Mouse (Mus musculus) G1E-ER4 (cell line): ENCODE results near the gene Mon2. TPM values are rescaled to one million over a fixed set of nuclear protein-coding genes. Genes with fewer than 3 reads are reported as not detected.

Source experiments
- GATA1 ChIP-seq: IDR thresholded peaks from one replicate; pipeline ENCODE4 v1.8.0; 2012; ENCODE audit warnings: low read length, inconsistent platforms
- polyA plus RNA-seq: library from polyadenylated mRNA; stranded (reverse); fragments of >175 nt; gene quantifications from 2 replicates; pipeline ENCODE4 v1.2.3, GENCODE M21; 2012

The Mon2 gene
- polyA plus RNA-seq, 1 experiment = 8.3 TPM

DNA sequence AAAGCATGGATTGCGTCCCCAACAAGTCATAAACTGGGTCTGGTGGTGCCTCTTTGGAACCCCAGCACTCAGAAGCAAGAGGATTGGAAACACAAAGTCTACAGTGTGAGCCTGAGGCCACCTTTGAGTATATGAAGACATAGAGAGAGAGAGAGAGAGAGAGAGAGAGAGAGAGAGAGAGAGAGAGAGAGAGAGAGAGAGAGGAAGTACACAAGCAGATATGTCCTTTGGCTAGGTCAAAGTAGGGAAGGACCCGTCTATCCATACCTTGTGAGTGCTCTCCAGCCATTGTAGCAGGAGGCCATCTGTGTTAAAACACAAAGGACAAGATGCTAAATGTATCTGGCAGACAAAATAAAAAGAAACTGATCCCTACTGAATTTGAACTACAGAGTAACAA, 118.4 kb downstream of the Mon2 start:
- no peak for TF ChIP-seq GATA1

DNA sequence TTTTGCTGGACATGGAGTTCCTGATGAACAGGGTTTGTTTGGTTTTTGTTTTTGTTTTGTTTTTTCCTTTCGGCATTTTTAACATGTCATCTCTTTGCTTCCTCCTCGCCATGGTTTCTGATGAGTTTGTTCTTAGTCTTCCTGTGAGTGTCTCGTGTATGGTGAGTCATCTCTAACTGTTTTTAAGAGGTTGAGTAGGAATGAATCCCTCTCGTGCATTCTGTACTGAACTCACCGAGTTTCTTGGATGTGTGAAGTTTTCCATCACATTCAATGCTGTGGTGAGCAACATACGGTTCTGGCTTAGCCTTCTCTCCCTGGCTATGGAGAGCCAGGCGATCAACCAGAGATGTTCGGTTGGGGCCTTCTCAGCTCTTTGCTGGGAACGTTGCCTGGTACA, 122.7 kb downstream of the Mon2 start:
- no peak for TF ChIP-seq GATA1

DNA sequence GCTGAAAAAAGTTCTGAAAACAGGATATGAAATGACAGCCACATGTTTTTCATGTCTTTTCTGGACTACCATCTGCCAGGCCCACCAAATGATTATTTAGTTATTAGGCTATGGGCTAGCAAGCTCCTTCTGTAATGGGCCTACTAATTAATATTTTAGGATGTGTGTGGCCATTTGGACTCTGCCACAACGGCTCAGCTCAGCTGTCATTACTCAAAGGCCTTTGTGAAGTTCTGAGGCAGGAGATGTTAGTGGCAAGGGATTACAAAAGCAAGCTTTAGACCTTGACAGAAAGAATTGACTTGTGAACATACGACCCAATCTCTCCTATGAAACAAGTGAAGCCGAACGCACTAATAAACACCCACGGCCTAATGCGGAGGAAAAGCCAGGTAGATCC, 125.3 kb downstream of the Mon2 start:
- no peak for TF ChIP-seq GATA1

GRCm38 (mm10) chr10:122944888-122945287, 131.4 kb downstream of the Mon2 start:
- no peak for TF ChIP-seq GATA1

- TF ChIP-seq GATA1 = no peak
Measured at GRCm38 (mm10) chr10:122943824-122944223, 132.5 kb downstream of the Mon2 start.

GRCm38 (mm10) chr10:122942771-122943170, 133.5 kb downstream of the Mon2 start:
- no peak for TF ChIP-seq GATA1

Other genes starting within 250 kb of the Mon2 start
- 6.1 and 27.5 TPM in 2 replicates for gene Usp15, start 120.5 kb upstream of the Mon2 start, polyA plus RNA-seq
- not detected in 2 replicates for gene Fam19a2, start 187.5 kb upstream of the Mon2 start, polyA plus RNA-seq